Mouse (Mus musculus): ENCODE measurements at regions not wholly inside any gene's neighbourhood (a gene's known extent, or its start where the extent isn't known, plus 50 kb on each side); places are given as distances from the start of the nearest gene placed in this dataset.

- Histone ChIP-seq H3K27me3 (replicated peaks) (no peaks in the 10 kb centered on the region), H3K4me2 (no peak overlapping the region), H3K9me3 (no peaks in the 10 kb centered on the region), H3K9ac (no peak overlapping the region), H3K4me1 (no peaks in the 10 kb centered on the region), H3K4me3 (no peak overlapping the region), H3K27ac (replicated peaks) (no peak overlapping the region), H3K36me3 (no peaks in the 10 kb centered on the region)
- WGBS = 76% methylated on average over 4 of the region's 4 CpGs
- no peak for ATAC-seq (ENCODE audit: extremely low read depth, insufficient number of reproducible peaks, low FRiP score, low TSS enrichment)
These were observed 128.6 kb upstream of the Hgf start for GRCm38 (mm10) chr5:16424745-16425144.

GRCm38 (mm10) chr5:16425302-16425701 lies 128.0 kb upstream of the Hgf start:
- WGBS = 51% methylated on average over 8 of the region's 8 CpGs
- ATAC-seq (ENCODE audit: extremely low read depth, insufficient number of reproducible peaks, low FRiP score, low TSS enrichment) = no peak

GRCm38 (mm10) chr5:16426306-16426705 lies 127.0 kb upstream of the Hgf start:
- Histone ChIP-seq H3K4me2 (no peak overlapping the region), H3K27ac (replicated peaks) (no peak overlapping the region), H3K4me1 (no peaks in the 10 kb centered on the region), H3K4me3 (no peak overlapping the region), H3K9ac (no peak overlapping the region), H3K36me3 (no peaks in the 10 kb centered on the region), H3K27me3 (replicated peaks) (no peaks in the 10 kb centered on the region), H3K9me3 (no peaks in the 10 kb centered on the region)
- ATAC-seq (ENCODE audit: extremely low read depth, insufficient number of reproducible peaks, low FRiP score, low TSS enrichment) = no peak
- 62% methylated on average over 2 of the region's 2 CpGs for WGBS

More at GRCm38 (mm10) chr5:16425302-16425701, 128.0 kb upstream of the Hgf start:
- Histone ChIP-seq H3K36me3 (no peaks in the 10 kb centered on the region), H3K9me3 (no peaks in the 10 kb centered on the region), H3K27ac (replicated peaks) (no peak overlapping the region), H3K4me3 (no peak overlapping the region), H3K9ac (no peak overlapping the region), H3K4me2 (no peak overlapping the region), H3K27me3 (replicated peaks) (no peaks in the 10 kb centered on the region), H3K4me1 (no peaks in the 10 kb centered on the region)

GRCm38 (mm10) chr5:16434586-16434985 lies 118.7 kb upstream of the Hgf start:
- WGBS = 79% methylated on average over 3 of the region's 3 CpGs
- ATAC-seq (ENCODE audit: extremely low read depth, insufficient number of reproducible peaks, low FRiP score, low TSS enrichment) = no peak

GRCm38 (mm10) chr5:16445056-16445455 lies 108.2 kb upstream of the Hgf start:
- no peak for ATAC-seq (ENCODE audit: extremely low read depth, insufficient number of reproducible peaks, low FRiP score, low TSS enrichment)
- WGBS = 100% methylated on average over 1 of the region's 1 CpGs

More at GRCm38 (mm10) chr5:16434586-16434985, 118.7 kb upstream of the Hgf start:
- Histone ChIP-seq H3K27me3 (replicated peaks) (no peaks in the 10 kb centered on the region), H3K9ac (no peak overlapping the region), H3K4me1 (no peaks in the 10 kb centered on the region), H3K4me2 (no peak overlapping the region), H3K36me3 (no peaks in the 10 kb centered on the region), H3K4me3 (no peak overlapping the region), H3K27ac (replicated peaks) (no peak overlapping the region), H3K9me3 (no peaks in the 10 kb centered on the region)

GRCm38 (mm10) chr5:16446977-16447376 lies 106.3 kb upstream of the Hgf start:
- no peaks in the 10 kb centered on the region for H3K27me3 ChIP-seq (replicated peaks)
- H3K4me1 ChIP-seq = no peaks in the 10 kb centered on the region
- H3K4me2 ChIP-seq = no peak overlapping the region
- ATAC-seq (ENCODE audit: extremely low read depth, insufficient number of reproducible peaks, low FRiP score, low TSS enrichment) = no peak
- H3K9ac ChIP-seq = no peak overlapping the region
- no peaks in the 10 kb centered on the region for H3K9me3 ChIP-seq
- H3K36me3 ChIP-seq = no peaks in the 10 kb centered on the region
- H3K27ac ChIP-seq (replicated peaks) = no peak overlapping the region
- no peak overlapping the region for H3K4me3 ChIP-seq
- WGBS = 26% methylated on average over 1 of the region's 1 CpGs

More at GRCm38 (mm10) chr5:16445056-16445455, 108.2 kb upstream of the Hgf start:
- Histone ChIP-seq H3K4me3 (no peak overlapping the region), H3K4me2 (no peak overlapping the region), H3K9ac (no peak overlapping the region), H3K27me3 (replicated peaks) (no peaks in the 10 kb centered on the region), H3K9me3 (no peaks in the 10 kb centered on the region), H3K27ac (replicated peaks) (no peak overlapping the region), H3K36me3 (no peaks in the 10 kb centered on the region), H3K4me1 (no peaks in the 10 kb centered on the region)

GRCm38 (mm10) chr5:16461795-16462194 lies 91.5 kb upstream of the Hgf start:
- Histone ChIP-seq H3K27ac (replicated peaks) (no peak overlapping the region), H3K9ac (no peak overlapping the region), H3K4me2 (no peak overlapping the region), H3K36me3 (no peaks in the 10 kb centered on the region), H3K9me3 (no peaks in the 10 kb centered on the region), H3K4me1 (peaks cover 7% of the 10 kb centered on the region; the same call in 1 of the 2 replicates), H3K4me3 (no peak overlapping the region), H3K27me3 (replicated peaks) (no peaks in the 10 kb centered on the region)
- ATAC-seq (ENCODE audit: extremely low read depth, insufficient number of reproducible peaks, low FRiP score, low TSS enrichment) = no peak
- WGBS = 80% methylated on average over 2 of the region's 2 CpGs

- Histone ChIP-seq H3K9ac (no peak overlapping the region), H3K27ac (replicated peaks) (no peak overlapping the region), H3K9me3 (no peaks in the 10 kb centered on the region), H3K4me1 (peaks cover 20% of the 10 kb centered on the region; the same call in 1 of the 2 replicates), H3K36me3 (no peaks in the 10 kb centered on the region), H3K4me3 (no peak overlapping the region), H3K27me3 (replicated peaks) (no peaks in the 10 kb centered on the region), H3K4me2 (no peak overlapping the region)
- 72% methylated on average over 5 of the region's 5 CpGs for WGBS
- no peak for ATAC-seq (ENCODE audit: extremely low read depth, insufficient number of reproducible peaks, low FRiP score, low TSS enrichment)
These were observed 87.0 kb upstream of the Hgf start for GRCm38 (mm10) chr5:16466266-16466665.

GRCm38 (mm10) chr5:16468560-16468959 lies 84.7 kb upstream of the Hgf start:
- H3K9me3 ChIP-seq = no peaks in the 10 kb centered on the region
- no peak for ATAC-seq (ENCODE audit: extremely low read depth, insufficient number of reproducible peaks, low FRiP score, low TSS enrichment)
- no peak overlapping the region for H3K4me2 ChIP-seq
- peaks cover 20% of the 10 kb centered on the region; the same call in 1 of the 2 replicates for H3K4me1 ChIP-seq
- H3K9ac ChIP-seq = no peak overlapping the region
- no peak overlapping the region for H3K27ac ChIP-seq (replicated peaks)
- 57% methylated on average over 2 of the region's 2 CpGs for WGBS
- no peaks in the 10 kb centered on the region for H3K27me3 ChIP-seq (replicated peaks)
- no peak overlapping the region for H3K4me3 ChIP-seq
- H3K36me3 ChIP-seq = no peaks in the 10 kb centered on the region

GRCm38 (mm10) chr5:16469221-16469620 lies 84.1 kb upstream of the Hgf start:
- Histone ChIP-seq H3K27me3 (replicated peaks) (no peaks in the 10 kb centered on the region), H3K4me1 (peaks cover 20% of the 10 kb centered on the region; the same call in 1 of the 2 replicates), H3K27ac (replicated peaks) (no peak overlapping the region), H3K4me2 (no peak overlapping the region; the same call in 1 of the 2 replicates), H3K9ac (no peak overlapping the region), H3K9me3 (no peaks in the 10 kb centered on the region), H3K36me3 (no peaks in the 10 kb centered on the region), H3K4me3 (no peak overlapping the region)
- no peak for ATAC-seq (ENCODE audit: extremely low read depth, insufficient number of reproducible peaks, low FRiP score, low TSS enrichment)
- WGBS = 60% methylated on average over 2 of the region's 2 CpGs

- ATAC-seq (ENCODE audit: extremely low read depth, insufficient number of reproducible peaks, low FRiP score, low TSS enrichment) = no peak
- Histone ChIP-seq H3K9me3 (no peaks in the 10 kb centered on the region), H3K27ac (replicated peaks) (peak overlapping the region; percentile 43), H3K9ac (peak overlapping the region; percentile 56; the same call in 1 of the 2 replicates), H3K4me1 (peaks cover 20% of the 10 kb centered on the region; the same call in 1 of the 2 replicates), H3K4me2 (peak overlapping the region; percentile 63), H3K27me3 (replicated peaks) (no peaks in the 10 kb centered on the region), H3K36me3 (no peaks in the 10 kb centered on the region), H3K4me3 (peak overlapping the region; percentile 34)
- WGBS = 41% methylated on average over 13 of the region's 13 CpGs
These were observed 83.5 kb upstream of the Hgf start for GRCm38 (mm10) chr5:16469644-16470275.

GRCm38 (mm10) chr5:16470366-16470982 lies 82.8 kb upstream of the Hgf start:
- no peak overlapping the region for H3K9ac ChIP-seq
- ATAC-seq (ENCODE audit: extremely low read depth, insufficient number of reproducible peaks, low FRiP score, low TSS enrichment) = no peak
- no peaks in the 10 kb centered on the region for H3K9me3 ChIP-seq
- no peaks in the 10 kb centered on the region for H3K36me3 ChIP-seq
- peak overlapping the region; percentile 43 for H3K27ac ChIP-seq (replicated peaks)
- 23% methylated on average over 10 of the region's 10 CpGs for WGBS
- H3K4me3 ChIP-seq = peak overlapping the region; percentile 34
- peaks cover 14% of the 10 kb centered on the region; the same call in 1 of the 2 replicates for H3K4me1 ChIP-seq
- H3K27me3 ChIP-seq (replicated peaks) = no peaks in the 10 kb centered on the region
- peak overlapping the region; percentile 63 for H3K4me2 ChIP-seq
